Mouse (Mus musculus) gastrocnemius, adult 8-10 months (tissue): Measurements from ENCODE around the gene Smim1. TPM values are rescaled to one million over a fixed set of nuclear protein-coding genes. Genes with fewer than 3 reads are reported as not detected.
A peak's percentile ranks its signal among the peaks of the same experiment; 100 is the strongest.

Experiments
- DNase-seq, 2 experiments: peaks; one replicate each; pipeline ENCODE4 v3.0.0; 2022; ENCODE audit warnings: low spot score in 2 of 2
- total RNA-seq, 4 experiments: library from RNA; stranded (reverse); gene quantifications; 2 replicates each; pipeline ENCODE4 v1.2.4; 2022

Smim1 gene
- total RNA-seq = 1 to 10 TPM in 3 of 4 experiments, under 1 TPM in 1; 0.46 to 3.4 (median 1.4) TPM

- DNase-seq = peak; percentile 52 to 59
Observed at GRCm38 (mm10) chr4:154025641-154026440, at the start of gene Smim1. Smim1 (minus strand) TSS chr4:154026230.

- DNase-seq = no peak
Observed at GRCm38 (mm10) chr4:154071941-154072340, 45.9 kb upstream of the Smim1 start.

GRCm38 (mm10) chr4:154071521-154071920 lies 45.5 kb upstream of the Smim1 start:
- DNase-seq = no peak

DNA sequence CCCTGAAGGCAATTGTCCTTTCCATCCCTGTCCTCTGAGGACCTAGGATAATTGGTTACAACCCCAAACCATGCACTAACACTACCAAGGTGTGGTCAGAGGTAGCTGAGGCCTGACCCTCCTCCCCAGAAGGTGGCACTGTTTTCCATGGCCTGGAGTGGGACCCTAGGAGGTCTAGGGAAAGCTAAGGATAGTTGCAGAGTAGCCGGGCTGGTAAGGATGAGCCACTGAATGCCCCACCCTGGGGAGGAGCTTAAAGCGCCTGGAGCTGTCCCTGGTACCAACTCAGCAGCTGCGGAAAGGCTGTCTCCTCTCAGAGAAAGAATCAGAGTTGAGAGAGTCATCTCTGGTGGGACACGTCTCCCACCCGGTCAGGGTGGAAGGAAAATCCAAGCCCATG lies 44.9 kb upstream of the Smim1 start:
- no peak for DNase-seq

- DNase-seq = no peak
Observed at GRCm38 (mm10) chr4:154064827-154065773, 39.1 kb upstream of the Smim1 start.

DNA sequence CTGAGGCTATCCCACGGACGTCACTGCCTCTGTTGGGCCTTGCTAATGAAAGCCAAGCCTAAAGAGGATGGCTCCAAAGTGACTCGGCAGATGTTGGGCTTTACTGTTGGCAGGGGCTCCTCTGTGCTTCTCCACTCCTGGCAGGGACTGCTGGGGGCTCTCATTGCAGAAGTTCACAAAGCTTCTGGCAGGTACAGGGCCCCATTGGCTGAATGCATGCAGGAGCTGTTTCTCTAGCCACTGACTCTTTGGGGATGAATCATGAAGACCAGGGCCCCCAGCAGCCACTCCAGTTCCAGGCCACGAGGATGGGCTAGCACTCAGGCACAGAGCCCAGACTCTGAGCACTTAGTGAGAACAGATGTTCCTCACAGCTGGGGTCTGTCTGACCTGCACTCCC lies 31.7 kb upstream of the Smim1 start:
- DNase-seq = no peak

GRCm38 (mm10) chr4:154056661-154057060 lies 30.6 kb upstream of the Smim1 start:
- DNase-seq = no peak

DNA sequence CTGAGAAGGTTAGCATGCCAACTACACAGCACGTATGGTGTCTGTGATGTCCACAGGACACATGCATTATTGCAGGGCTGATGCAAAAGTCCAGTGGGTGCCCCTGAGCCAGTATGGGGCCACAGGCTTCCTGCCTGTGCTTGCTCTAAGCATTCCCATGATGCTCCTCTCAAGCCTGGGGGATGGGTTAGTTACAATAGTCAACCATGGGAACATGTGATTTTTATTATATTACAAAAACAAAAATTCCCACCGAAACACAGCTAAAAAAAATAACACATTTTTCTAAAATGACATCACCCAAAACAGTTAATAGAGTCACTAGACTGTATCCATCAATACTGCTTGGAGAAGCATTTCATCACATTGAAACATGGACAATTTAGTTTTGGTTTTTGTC lies 30.0 kb upstream of the Smim1 start:
- DNase-seq = no peak

GRCm38 (mm10) chr4:154055482-154055881 lies 29.5 kb upstream of the Smim1 start:
- no peak for DNase-seq

DNA sequence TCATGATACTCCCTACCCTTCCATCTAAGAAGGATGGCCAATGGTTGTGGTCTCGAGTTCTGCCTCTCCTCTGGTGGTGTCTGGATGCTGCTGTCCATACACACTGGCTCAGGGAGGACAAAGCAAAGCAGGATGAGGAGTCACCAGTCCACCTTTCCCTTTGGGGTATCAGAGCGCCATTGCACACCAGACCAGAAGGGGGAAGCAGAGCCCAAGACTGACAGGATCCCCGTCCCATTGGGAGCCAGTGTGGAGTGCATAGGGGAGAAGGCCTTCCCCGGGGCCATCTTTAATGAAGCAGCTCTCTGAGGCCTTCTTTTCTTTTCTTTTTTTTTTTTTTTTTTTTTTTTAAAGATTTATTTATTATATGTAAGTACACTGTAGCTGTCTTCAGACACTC lies 27.0 kb upstream of the Smim1 start:
- DNase-seq = no peak

DNA sequence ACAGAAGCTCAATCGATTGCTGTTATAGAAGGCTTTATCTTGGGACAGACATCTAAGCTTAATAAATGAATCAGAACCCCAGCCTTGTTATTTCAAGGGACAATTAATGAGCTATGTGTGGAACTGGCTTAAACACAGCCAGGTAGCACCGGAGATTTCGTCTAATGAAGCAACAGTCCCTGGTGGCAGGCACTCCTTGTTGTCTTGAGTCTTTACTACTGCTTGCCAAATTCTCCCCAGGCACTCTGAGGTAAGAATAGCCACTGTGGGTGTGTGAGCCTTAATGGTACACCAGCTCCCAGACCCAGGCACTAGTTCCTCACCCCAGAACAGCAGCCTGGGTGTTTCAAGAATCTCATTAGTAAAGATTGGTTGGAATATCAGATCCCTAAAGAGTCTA lies 25.4 kb upstream of the Smim1 start:
- DNase-seq = no peak

GRCm38 (mm10) chr4:154045837-154046236 lies 19.8 kb upstream of the Smim1 start:
- no peak for DNase-seq

GRCm38 (mm10) chr4:154042577-154042976 lies 16.5 kb upstream of the Smim1 start, which contains the start of gene Ccdc27:
Ccdc27 (minus strand) TSS chr4:154042677.
- DNase-seq = no peak

DNA sequence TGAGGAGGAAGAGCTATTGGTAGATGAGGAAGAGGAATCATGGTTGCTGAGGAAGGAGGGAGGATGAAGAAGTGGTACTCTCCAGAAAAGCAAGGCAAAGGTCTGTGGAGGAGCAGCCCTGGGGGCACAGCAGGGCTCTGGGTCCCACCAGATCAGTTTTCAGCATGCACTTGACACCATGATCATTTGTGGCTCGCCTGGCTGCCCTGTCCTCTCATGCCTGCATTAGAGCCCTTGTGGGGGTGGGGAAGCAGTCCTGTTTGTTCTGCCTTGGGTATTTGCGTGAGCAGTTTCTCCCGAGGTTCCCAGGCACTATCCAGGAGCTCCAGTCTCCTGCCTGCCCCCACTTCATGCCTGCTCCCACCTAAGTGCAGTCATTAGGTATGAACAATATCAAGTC lies 11.1 kb upstream of the Smim1 start:
- no peak for DNase-seq

- no peak for DNase-seq
Observed at GRCm38 (mm10) chr4:154028646-154029045, 2.6 kb upstream of the Smim1 start.

- no peak for DNase-seq
Observed at GRCm38 (mm10) chr4:154028066-154028465, 2.0 kb upstream of the Smim1 start.

DNA sequence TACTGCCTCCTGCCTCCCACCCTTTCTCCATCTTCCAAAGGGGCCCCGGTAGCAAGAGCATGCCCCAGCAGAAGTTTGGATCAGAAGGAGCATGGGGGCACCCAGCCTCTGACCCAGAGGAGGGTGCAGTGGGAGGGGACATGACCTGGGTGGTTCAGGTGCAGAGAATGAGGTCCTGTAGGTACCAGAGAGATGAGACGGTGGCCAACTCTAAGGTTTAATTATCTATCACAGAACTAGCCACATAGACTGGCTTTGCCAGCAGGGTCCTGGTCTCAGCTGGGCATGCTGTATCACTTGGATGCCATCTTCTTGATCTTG lies 371 bp upstream of the Smim1 start:
- DNase-seq = no peak

- no peak for DNase-seq
Observed at GRCm38 (mm10) chr4:154024729-154025521, 1.1 kb downstream of the Smim1 start.

DNA sequence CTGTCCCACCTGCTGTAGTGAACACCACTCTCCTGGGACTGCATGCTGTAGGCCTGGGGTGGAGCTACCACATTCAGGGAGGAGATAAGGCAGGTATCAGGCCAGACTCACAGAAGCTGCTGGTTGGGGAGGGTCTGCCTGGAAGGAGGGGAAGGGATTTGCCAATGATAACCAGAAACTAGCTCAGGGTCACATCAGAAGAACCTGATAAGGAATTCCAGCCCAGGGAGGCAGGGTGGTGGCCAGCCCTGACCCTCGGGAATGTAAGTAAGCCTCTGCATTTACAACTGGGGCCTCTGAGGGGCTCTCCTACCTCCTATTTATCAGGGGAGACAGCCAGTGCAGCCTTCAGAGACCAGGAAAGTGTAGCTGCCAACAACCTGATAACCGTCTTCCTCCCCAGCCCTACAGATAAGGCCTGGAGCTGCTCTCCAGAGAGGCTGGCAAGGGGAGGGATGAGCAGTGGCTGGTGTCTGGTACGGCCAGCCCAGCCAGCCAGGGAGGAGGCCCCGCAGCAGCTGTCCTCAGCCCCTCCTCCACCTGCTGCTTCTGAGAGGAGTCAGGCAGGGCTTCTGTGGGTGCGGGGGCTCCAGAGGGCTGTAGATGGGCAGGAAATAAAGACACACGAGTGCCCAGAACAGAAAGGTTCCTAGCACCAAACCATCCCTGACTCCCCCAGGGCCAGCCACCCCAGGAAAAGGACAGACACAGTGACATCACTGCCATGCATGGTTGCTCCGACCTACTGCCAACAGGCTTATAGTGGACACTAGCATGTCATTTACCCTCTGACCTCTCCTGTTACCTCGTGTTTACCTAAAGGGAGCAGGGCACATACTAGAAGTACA lies 2.1 kb downstream of the Smim1 start:
- no peak for DNase-seq

GRCm38 (mm10) chr4:154022844-154023243 lies 3.2 kb downstream of the Smim1 start:
- no peak for DNase-seq

GRCm38 (mm10) chr4:154022407-154022806 lies 3.6 kb downstream of the Smim1 start:
- DNase-seq = peak in 1 of 2 experiments; percentile 34
